Mouse (Mus musculus): ENCODE results near the gene Tk1. TPM values are rescaled to one million over a fixed set of nuclear protein-coding genes. Genes with fewer than 3 reads are reported as not detected.

The Tk1 gene
- polyA plus RNA-seq, 2 experiments: 135 to 136 TPM

DNA sequence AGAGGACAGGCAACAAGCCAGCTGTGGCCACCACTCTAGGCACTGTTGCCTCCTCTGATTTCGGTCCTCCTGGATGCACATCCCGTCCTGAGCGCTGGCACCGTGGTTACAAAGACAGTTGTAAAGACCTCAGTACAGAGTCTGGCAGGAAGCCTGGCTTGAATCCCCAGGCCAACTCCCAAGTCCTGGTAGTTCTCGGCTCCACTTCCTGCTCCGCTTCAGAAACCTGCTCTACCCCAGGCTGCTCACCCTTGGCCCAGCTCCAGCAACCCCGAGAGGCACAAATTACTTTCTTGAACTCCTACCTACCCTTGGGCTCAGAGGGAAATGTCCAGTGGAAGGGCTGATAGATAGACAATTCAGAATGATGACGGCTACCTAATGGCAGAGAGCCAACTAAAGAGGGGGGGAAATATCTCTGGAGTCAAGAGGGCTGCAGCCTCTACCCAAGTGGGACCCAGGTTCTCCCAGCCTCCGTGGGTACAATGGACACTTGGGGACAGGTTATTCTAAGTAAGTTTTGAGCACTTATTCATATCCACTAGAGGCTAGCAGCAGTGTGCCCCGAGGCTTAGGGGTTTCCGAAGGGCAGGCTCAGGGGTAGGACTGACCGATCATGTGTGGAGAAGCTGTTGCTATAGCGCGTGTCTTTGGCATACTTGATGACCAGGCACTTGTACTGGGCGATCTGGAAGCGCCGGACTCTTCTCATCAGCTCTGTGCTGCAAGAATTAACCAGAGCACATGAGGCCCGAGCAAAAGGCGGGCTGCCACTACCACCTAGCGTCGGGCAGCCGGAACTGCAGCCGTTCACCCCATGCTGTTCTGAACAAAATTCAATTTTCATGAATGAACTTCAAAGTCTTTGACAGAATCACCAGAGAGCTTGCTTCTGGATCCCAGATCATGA, 1.6 kb downstream of the Tk1 start:
- Histone ChIP-seq H3K9me3 (ENCODE audit: control insufficient read depth, low read length) (no peaks in the 10 kb centered on the region), H3K9ac (replicated peaks) (peak overlapping the region; percentile 99), H3K27me3 (ENCODE audit: control insufficient read depth, insufficient read depth, low read length) (no peaks in the 10 kb centered on the region), H3K36me3 (replicated peaks; ENCODE audit: control insufficient read depth, insufficient read depth, low read depth) (peaks cover 48% of the 10 kb centered on the region), H3K4me1 (replicated peaks; ENCODE audit: control insufficient read depth in 2 of 2, insufficient read depth in 2 of 2, low read length in 1 of 2) (peaks cover 35 to 48% of the 10 kb centered on the region in 2 experiments), H3K4me2 (ENCODE audit: low read depth) (peak overlapping the region; percentile 90), H3K4me3 (ENCODE audit: insufficient read depth in 1 of 2, low read depth in 2 of 2, low read length in 2 of 2) (peak overlapping the region; percentile 90 to 95), H3K27ac (peak overlapping the region; percentile 93)
- TF ChIP-seq CTCF (IDR thresholded peaks at IDR 0.05; ENCODE audit: low read depth): peak; percentile 98
- TF ChIP-seq EP300 (IDR thresholded peaks at IDR 0.05; ENCODE audit: low read depth): no peak
- peak; percentile 56 for ATAC-seq (ENCODE audit: insufficient read depth)
- peak in 2 of 3 experiments; percentile 67 to 69 for DNase-seq (ENCODE audit: low read depth in 3 of 3, low spot score in 3 of 3)
- 15% methylated on average over 23 of the region's 23 CpGs for WGBS (ENCODE audit: insufficient replicate concordance)

DNA sequence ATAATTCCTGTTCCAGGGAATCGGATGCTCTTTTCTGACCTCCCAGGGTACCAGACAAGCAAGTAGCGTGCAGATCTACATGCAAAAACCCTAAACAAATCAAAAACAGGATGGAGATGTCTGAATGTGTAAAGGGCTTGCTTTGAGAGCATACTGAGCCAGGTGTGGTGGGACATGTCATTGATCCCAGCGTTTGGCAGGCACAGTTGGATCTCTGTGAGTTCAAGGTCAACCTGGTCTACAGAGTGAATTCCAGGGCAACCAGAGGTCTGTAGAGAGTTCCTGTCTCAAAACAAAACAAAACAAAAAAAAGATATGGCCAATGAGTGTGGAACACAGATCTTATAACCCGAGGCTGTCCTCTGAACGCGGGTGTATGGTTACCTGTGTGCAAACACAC, 2.5 kb downstream of the Tk1 start:
- no peak for DNase-seq (ENCODE audit: low read depth in 3 of 3, low spot score in 3 of 3)
- Histone ChIP-seq H3K4me1 (replicated peaks; ENCODE audit: control insufficient read depth in 2 of 2, insufficient read depth in 2 of 2, low read length in 1 of 2) (peaks cover 26 to 39% of the 10 kb centered on the region in 2 experiments), H3K4me3 (ENCODE audit: insufficient read depth in 1 of 2, low read depth in 2 of 2, low read length in 2 of 2) (peak overlapping the region in 1 of 2 experiments; percentile 95; a peak in 1 of 4 replicates), H3K4me2 (ENCODE audit: low read depth) (peak overlapping the region; percentile 90), H3K9ac (replicated peaks) (no peak overlapping the region; the same call in 1 of the 2 replicates), H3K27me3 (ENCODE audit: control insufficient read depth, insufficient read depth, low read length) (no peaks in the 10 kb centered on the region), H3K9me3 (ENCODE audit: control insufficient read depth, low read length) (no peaks in the 10 kb centered on the region), H3K36me3 (replicated peaks; ENCODE audit: control insufficient read depth, insufficient read depth, low read depth) (peaks cover 52% of the 10 kb centered on the region), H3K27ac (no peak overlapping the region)
- WGBS (ENCODE audit: insufficient replicate concordance): 85% methylated on average over 6 of the region's 6 CpGs
- TF ChIP-seq CTCF (IDR thresholded peaks at IDR 0.05; ENCODE audit: low read depth) (no peak), EP300 (IDR thresholded peaks at IDR 0.05; ENCODE audit: low read depth) (no peak)
- no peak for ATAC-seq (ENCODE audit: insufficient read depth)

DNA sequence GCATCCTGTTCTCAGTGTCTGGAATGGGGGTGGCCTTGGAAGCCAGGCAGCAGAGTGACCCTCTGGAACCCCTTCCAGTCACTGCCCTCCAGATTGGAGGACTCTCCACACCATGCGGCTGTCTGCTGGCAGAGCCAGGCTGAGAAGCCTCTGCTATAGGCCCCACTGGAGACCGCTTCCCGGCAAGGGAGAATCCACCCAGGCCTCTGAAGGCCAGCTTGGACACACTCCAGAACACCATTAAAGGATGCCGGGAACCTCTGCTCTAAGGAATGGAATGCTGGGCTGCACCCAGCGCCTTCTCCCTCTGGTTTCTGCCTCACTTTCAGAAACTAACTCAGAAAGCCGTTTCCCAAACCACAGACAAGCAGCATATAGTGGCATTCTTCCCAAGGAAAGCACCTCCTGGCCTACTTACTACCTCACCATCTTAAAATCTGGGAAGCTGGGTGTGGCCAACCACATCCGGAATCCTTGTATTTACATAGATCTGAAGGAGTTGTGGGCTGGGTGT, 3.1 kb downstream of the Tk1 start:
- WGBS (ENCODE audit: insufficient replicate concordance): 91% methylated on average over 7 of the region's 7 CpGs
- no peaks in the 10 kb centered on the region for H3K27me3 ChIP-seq (ENCODE audit: control insufficient read depth, insufficient read depth, low read length)
- no peaks in the 10 kb centered on the region for H3K9me3 ChIP-seq (ENCODE audit: control insufficient read depth, low read length)
- no peak for TF ChIP-seq EP300 (IDR thresholded peaks at IDR 0.05; ENCODE audit: low read depth)
- TF ChIP-seq CTCF (IDR thresholded peaks at IDR 0.05; ENCODE audit: low read depth): no peak
- H3K4me1 ChIP-seq (replicated peaks; ENCODE audit: control insufficient read depth in 2 of 2, insufficient read depth in 2 of 2, low read length in 1 of 2): peaks cover 20 to 33% of the 10 kb centered on the region in 2 experiments
- no peak overlapping the region for H3K27ac ChIP-seq
- no peak for ATAC-seq (ENCODE audit: insufficient read depth)
- H3K36me3 ChIP-seq (replicated peaks; ENCODE audit: control insufficient read depth, insufficient read depth, low read depth): peaks cover 58% of the 10 kb centered on the region
- no peak overlapping the region; the same call in 1 of the 2 replicates for H3K9ac ChIP-seq (replicated peaks)
- no peak overlapping the region for H3K4me3 ChIP-seq (ENCODE audit: insufficient read depth in 1 of 2, low read depth in 2 of 2, low read length in 2 of 2)
- no peak for DNase-seq (ENCODE audit: low read depth in 3 of 3, low spot score in 3 of 3)
- H3K4me2 ChIP-seq (ENCODE audit: low read depth): peak overlapping the region; percentile 90; the same call in 1 of the 2 replicates

DNA sequence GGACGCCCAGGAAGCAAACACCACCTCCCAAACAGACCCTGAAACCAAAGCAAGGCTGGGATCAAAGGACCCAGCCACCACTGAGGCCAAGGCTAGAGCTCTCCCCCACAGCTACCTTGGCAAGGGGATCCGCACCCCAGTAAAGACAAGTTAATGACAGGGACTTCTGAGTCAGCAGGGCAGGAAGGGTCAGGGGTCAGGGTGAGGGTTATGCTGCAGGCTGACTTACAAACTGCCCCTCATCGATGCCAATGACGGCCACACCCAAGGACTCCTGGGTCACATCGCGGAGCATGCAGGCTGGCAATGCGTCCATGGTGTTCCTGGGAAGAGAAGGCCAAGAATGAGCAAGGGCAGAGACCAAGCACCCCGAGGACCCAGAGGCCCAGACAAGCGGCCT, 4.0 kb downstream of the Tk1 start:
- DNase-seq (ENCODE audit: low read depth in 3 of 3, low spot score in 3 of 3): no peak
- H3K9me3 ChIP-seq (ENCODE audit: control insufficient read depth, low read length): no peaks in the 10 kb centered on the region
- H3K36me3 ChIP-seq (replicated peaks; ENCODE audit: control insufficient read depth, insufficient read depth, low read depth): peaks cover 67% of the 10 kb centered on the region
- no peaks in the 10 kb centered on the region for H3K27me3 ChIP-seq (ENCODE audit: control insufficient read depth, insufficient read depth, low read length)
- WGBS (ENCODE audit: insufficient replicate concordance): 86% methylated on average over 9 of the region's 9 CpGs
- ATAC-seq (ENCODE audit: insufficient read depth): no peak
- TF ChIP-seq CTCF (IDR thresholded peaks at IDR 0.05; ENCODE audit: low read depth) (no peak), EP300 (IDR thresholded peaks at IDR 0.05; ENCODE audit: low read depth) (no peak)
- H3K27ac ChIP-seq: no peak overlapping the region
- H3K9ac ChIP-seq (replicated peaks): no peak overlapping the region
- H3K4me1 ChIP-seq (replicated peaks; ENCODE audit: control insufficient read depth in 2 of 2, insufficient read depth in 2 of 2, low read length in 1 of 2): peaks cover 14 to 24% of the 10 kb centered on the region in 2 experiments; a peak in 3 of 4 replicates
- H3K4me3 ChIP-seq (ENCODE audit: insufficient read depth in 1 of 2, low read depth in 2 of 2, low read length in 2 of 2): no peak overlapping the region
- H3K4me2 ChIP-seq (ENCODE audit: low read depth): no peak overlapping the region

DNA sequence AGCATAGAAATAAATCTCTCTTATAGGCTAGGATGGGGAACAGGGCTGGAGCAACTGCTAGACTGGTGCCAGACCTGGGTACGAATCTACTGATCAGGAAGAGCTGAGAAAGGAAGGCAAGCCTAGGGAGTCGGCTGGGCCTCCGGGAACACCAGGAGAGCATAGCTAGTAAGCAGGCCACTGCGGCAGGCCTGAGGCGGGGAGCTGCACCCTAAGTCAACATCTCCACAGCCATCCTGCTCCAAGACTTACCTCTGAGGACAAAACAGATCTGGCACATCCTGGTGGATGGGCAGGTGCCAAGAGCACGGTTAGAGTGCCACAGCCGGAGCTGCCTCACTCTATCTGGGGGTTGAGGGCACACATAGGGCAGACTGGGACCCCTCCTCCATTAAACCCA, 5.7 kb downstream of the Tk1 start:
- TF ChIP-seq EP300 (IDR thresholded peaks at IDR 0.05; ENCODE audit: low read depth) (no peak), CTCF (IDR thresholded peaks at IDR 0.05; ENCODE audit: low read depth) (no peak)
- no peak overlapping the region for H3K4me3 ChIP-seq (ENCODE audit: insufficient read depth in 1 of 2, low read depth in 2 of 2, low read length in 2 of 2)
- ATAC-seq (ENCODE audit: insufficient read depth): no peak
- peaks cover 83% of the 10 kb centered on the region for H3K36me3 ChIP-seq (replicated peaks; ENCODE audit: control insufficient read depth, insufficient read depth, low read depth)
- no peaks in the 10 kb centered on the region for H3K9me3 ChIP-seq (ENCODE audit: control insufficient read depth, low read length)
- H3K9ac ChIP-seq (replicated peaks): no peak overlapping the region
- no peak overlapping the region for H3K27ac ChIP-seq
- H3K4me2 ChIP-seq (ENCODE audit: low read depth): no peak overlapping the region
- no peaks in the 10 kb centered on the region for H3K27me3 ChIP-seq (ENCODE audit: control insufficient read depth, insufficient read depth, low read length)
- WGBS (ENCODE audit: insufficient replicate concordance): 88% methylated on average over 7 of the region's 7 CpGs
- H3K4me1 ChIP-seq (replicated peaks; ENCODE audit: control insufficient read depth in 2 of 2, insufficient read depth in 2 of 2, low read length in 1 of 2): peaks cover 9 to 14% of the 10 kb centered on the region in 2 experiments; a peak in 3 of 4 replicates
- no peak for DNase-seq (ENCODE audit: low read depth in 3 of 3, low spot score in 3 of 3)
